Mouse (Mus musculus) heart, embryonic 11.5 days (tissue): ENCODE results near the gene Vps8. TPM values are rescaled to one million over a fixed set of nuclear protein-coding genes. Genes with fewer than 3 reads are reported as not detected.
A peak's percentile ranks its signal among the peaks of the same experiment; 100 is the strongest.

Experiments
- ATAC-seq: fragments of 200-750 bp; cut with Nextera tagmentation; replicated peaks from 2 replicates; pipeline ENCODE4 v1.8.0; 2017; ENCODE audit warnings: moderate library complexity; ENCODE audit not compliant: insufficient number of reproducible peaks, low FRiP score, low TSS enrichment
- H3K27ac ChIP-seq: fragments of 300-500 bp; sonication (generic); 2 replicates; pipeline ENCODE4 v1.5.1; 2014; ENCODE audit warnings: mild to moderate bottlenecking, low read depth, low read length
- H3K27me3 ChIP-seq: fragments of 300-500 bp; sonication (generic); 2 replicates; pipeline ENCODE4 v1.6.1; 2014; ENCODE audit warnings: mild to moderate bottlenecking, low read length, mixed read lengths; ENCODE audit not compliant: control insufficient read depth, insufficient read depth
- H3K36me3 ChIP-seq: fragments of 300-500 bp; sonication (generic); 2 replicates; pipeline ENCODE4 v1.6.1; 2014; ENCODE audit warnings: mild to moderate bottlenecking, low read length, moderate library complexity, mixed read lengths; ENCODE audit not compliant: control insufficient read depth, insufficient read depth
- H3K4me1 ChIP-seq: fragments of 300-500 bp; sonication (generic); 2 replicates; pipeline ENCODE4 v1.6.1; 2014; ENCODE audit warnings: low read length; ENCODE audit not compliant: control insufficient read depth, insufficient read depth
- H3K4me2 ChIP-seq: fragments of 300-500 bp; sonication (generic); 2 replicates; pipeline ENCODE4 v1.6.1; 2014; ENCODE audit warnings: mild to moderate bottlenecking, moderate library complexity
- H3K4me3 ChIP-seq: fragments of 300-500 bp; sonication (generic); 2 replicates; pipeline ENCODE4 v1.5.1; 2014; ENCODE audit warnings: low read depth, low read length
- H3K9ac ChIP-seq: fragments of 300-500 bp; sonication (generic); 2 replicates; pipeline ENCODE4 v1.6.1; 2014; ENCODE audit warnings: mild to moderate bottlenecking, low read depth, low read length, moderate library complexity
- H3K9me3 ChIP-seq: fragments of 300-500 bp; sonication (generic); replicated peaks from 2 replicates; pipeline ENCODE4 v1.6.1; 2016; ENCODE audit warnings: low read length; ENCODE audit not compliant: control insufficient read depth
- WGBS: fragments of 180-500 bp; shearing (Covaris S2); extraction: QIAGEN DNeasy Blood & Tissue Kit; methylation state at CpG from one replicate; pipeline ENCODE4 v1.1.7; 2014; ENCODE audit not compliant: insufficient replicate concordance; 5-methylcytosine and 5-hydroxymethylcytosine counted together
- polyA plus RNA-seq: library from polyadenylated mRNA; unstranded; fragments of >200 nt; fragmentation: Nextera tagmentation; extraction: Ambion mirVana; gene quantifications from 2 replicates; pipeline ENCODE4 v1.2.1, GENCODE M21; 2014

Gene Vps8
- polyA plus RNA-seq: 22.5 and 26.7 TPM in 2 replicates

GRCm38 (mm10) chr16:21422645-21423545 is at the start of gene Vps8:
TSS of gene Vps8 (plus strand) at chr16:21423118.
- Histone ChIP-seq H3K9me3 (no peaks in the 10 kb centered on the region), H3K27me3 (no peaks in the 10 kb centered on the region), H3K4me3 (peak within 1 kb of the TSS; percentile 89), H3K36me3 (no peaks in the 10 kb centered on the region), H3K27ac (peak within 1 kb of the TSS; percentile 86), H3K4me1 (0 out of 2 replicates have a peak, but pooled peaks cover 4% of the 10 kb centered on the region), H3K9ac (peak within 1 kb of the TSS; percentile 94), H3K4me2 (peak within 1 kb of the TSS; percentile 94)
- WGBS: under 1% methylated on average over 71 of the region's 71 CpGs
- ATAC-seq: peak; percentile 95

- H3K4me3 ChIP-seq: no peak overlapping the region
- no peak overlapping the region for H3K9ac ChIP-seq
- H3K27ac ChIP-seq: no peak overlapping the region
- no peaks in the 10 kb centered on the region for H3K36me3 ChIP-seq
- no peak for ATAC-seq
- no peaks in the 10 kb centered on the region for H3K9me3 ChIP-seq
- WGBS: 61% methylated on average over 7 of the region's 7 CpGs
- peaks cover 9% of the 10 kb centered on the region for H3K4me1 ChIP-seq
- no peaks in the 10 kb centered on the region for H3K27me3 ChIP-seq
- no peak overlapping the region for H3K4me2 ChIP-seq
Measured at GRCm38 (mm10) chr16:21373316-21373960, 49.5 kb upstream of the Vps8 start.

- Histone ChIP-seq H3K9me3 (no peaks in the 10 kb centered on the region), H3K4me1 (peaks cover 9% of the 10 kb centered on the region), H3K4me2 (no peak overlapping the region), H3K27me3 (no peaks in the 10 kb centered on the region), H3K27ac (no peak overlapping the region), H3K4me3 (no peak overlapping the region), H3K9ac (no peak overlapping the region), H3K36me3 (no peaks in the 10 kb centered on the region)
- no peak for ATAC-seq
- 92% methylated on average over 4 of the region's 6 CpGs for WGBS
Measured at GRCm38 (mm10) chr16:21374067-21374466, 48.9 kb upstream of the Vps8 start.

GRCm38 (mm10) chr16:21375147-21375546 is 47.8 kb upstream of the Vps8 start:
- Histone ChIP-seq H3K27ac (no peak overlapping the region), H3K4me1 (peaks cover under 1% of the 10 kb centered on the region), H3K9ac (no peak overlapping the region), H3K4me2 (no peak overlapping the region), H3K9me3 (no peaks in the 10 kb centered on the region), H3K27me3 (no peaks in the 10 kb centered on the region), H3K36me3 (no peaks in the 10 kb centered on the region), H3K4me3 (no peak overlapping the region)
- ATAC-seq: no peak
- WGBS: 67% methylated on average over 8 of the region's 8 CpGs

- no peak for ATAC-seq
- 75% methylated on average over 8 of the region's 8 CpGs for WGBS
Measured at GRCm38 (mm10) chr16:21376316-21376715, 46.6 kb upstream of the Vps8 start.

GRCm38 (mm10) chr16:21376949-21377604 is 45.8 kb upstream of the Vps8 start:
- Histone ChIP-seq H3K4me2 (no peak overlapping the region), H3K36me3 (no peaks in the 10 kb centered on the region), H3K9ac (no peak overlapping the region), H3K27ac (no peak overlapping the region), H3K4me3 (no peak overlapping the region), H3K27me3 (no peaks in the 10 kb centered on the region), H3K4me1 (peaks cover under 1% of the 10 kb centered on the region; the same call in 1 of the 2 replicates), H3K9me3 (no peaks in the 10 kb centered on the region)
- ATAC-seq: no peak
- 62% methylated on average over 7 of the region's 7 CpGs for WGBS

More at GRCm38 (mm10) chr16:21376316-21376715, 46.6 kb upstream of the Vps8 start:
- no peak overlapping the region for H3K4me3 ChIP-seq
- H3K27ac ChIP-seq: no peak overlapping the region
- H3K9me3 ChIP-seq: no peaks in the 10 kb centered on the region
- no peak overlapping the region for H3K9ac ChIP-seq
- H3K4me2 ChIP-seq: no peak overlapping the region
- no peaks in the 10 kb centered on the region; the same call in 1 of the 2 replicates for H3K4me1 ChIP-seq
- H3K36me3 ChIP-seq: no peaks in the 10 kb centered on the region
- H3K27me3 ChIP-seq: no peaks in the 10 kb centered on the region

- no peak overlapping the region for H3K27ac ChIP-seq
- no peaks in the 10 kb centered on the region for H3K36me3 ChIP-seq
- no peaks in the 10 kb centered on the region for H3K27me3 ChIP-seq
- peaks cover 5% of the 10 kb centered on the region; the same call in 1 of the 2 replicates for H3K4me1 ChIP-seq
- no peaks in the 10 kb centered on the region for H3K9me3 ChIP-seq
- no peak overlapping the region for H3K9ac ChIP-seq
- no peak overlapping the region for H3K4me2 ChIP-seq
- WGBS: 53% methylated on average over 4 of the region's 4 CpGs
- H3K4me3 ChIP-seq: no peak overlapping the region
- no peak for ATAC-seq
Measured at GRCm38 (mm10) chr16:21377605-21377968, 45.3 kb upstream of the Vps8 start.

- no peak overlapping the region for H3K4me3 ChIP-seq
- 0 out of 2 replicates have a peak, but pooled peaks cover 7% of the 10 kb centered on the region for H3K4me1 ChIP-seq
- no peak overlapping the region for H3K27ac ChIP-seq
- no peaks in the 10 kb centered on the region for H3K9me3 ChIP-seq
- H3K27me3 ChIP-seq: 0 out of 2 replicates have a peak, but pooled peaks cover 2% of the 10 kb centered on the region
- 59% methylated on average over 1 of the region's 1 CpGs for WGBS
- H3K36me3 ChIP-seq: no peaks in the 10 kb centered on the region
- H3K4me2 ChIP-seq: no peak overlapping the region
- H3K9ac ChIP-seq: no peak overlapping the region
- no peak for ATAC-seq
Measured at GRCm38 (mm10) chr16:21381469-21381868, 41.4 kb upstream of the Vps8 start.
